Mouse (Mus musculus): ENCODE data around the gene Zscan4f.
"Not testable (repeated sequence)": the region's sequence is repeated elsewhere in the genome, so short reads cannot be mapped to it uniquely, and the experiment has no call there.

The Zscan4f gene

GRCm38 (mm10) chr7:11397615-11398014 is at the start of gene Zscan4f:
Gene Zscan4f, plus strand, starts transcription at chr7:11397915.
- DNase-seq (ENCODE audit: low read depth, low spot score), result not testable (repeated sequence)

GRCm38 (mm10) chr7:11384641-11385040 is 13.1 kb upstream of the Zscan4f start:
- not testable (repeated sequence) for DNase-seq (ENCODE audit: low read depth, low spot score)
